Mouse (Mus musculus) embryonic fibroblast, embryonic 13.5 days (primary cell): Measurements from ENCODE around the gene Slc25a21.

Experiments used
- CTCF ChIP-seq: IDR thresholded peaks from 2 replicates; pipeline ENCODE4 v1.5.1; 2011; ENCODE audit warnings: mild to moderate bottlenecking, control low read depth, low read length, moderate library complexity, borderline replicate concordance; ENCODE audit not compliant: insufficient read depth
- POLR2A ChIP-seq: IDR thresholded peaks from 2 replicates; pipeline ENCODE4 v1.6.1; 2011; ENCODE audit warnings: low read depth, mild to moderate bottlenecking, control low read depth, low read length, moderate library complexity

DNA sequence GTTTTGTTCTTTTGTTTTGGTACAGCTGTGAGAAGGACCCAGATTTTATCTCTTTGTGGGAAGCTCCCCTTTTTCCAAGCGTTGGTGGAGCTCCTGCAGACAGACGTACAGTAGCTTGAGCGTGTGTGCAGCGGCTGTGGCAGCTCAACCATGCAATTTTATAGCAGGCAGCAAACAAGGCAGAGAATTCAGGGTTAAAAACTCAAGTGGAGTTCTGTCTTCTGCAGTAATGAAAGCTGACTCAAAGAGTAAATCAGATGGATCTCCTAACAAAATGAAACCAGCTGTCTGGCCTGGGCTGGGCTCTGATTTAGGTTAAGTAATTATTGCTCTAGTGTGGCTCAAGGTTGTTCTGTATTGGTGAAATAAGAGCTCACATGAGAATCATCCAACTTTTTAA, 120.7 kb downstream of the Slc25a21 start:
- TF ChIP-seq CTCF (no peak), POLR2A (no peak)
